Mouse (Mus musculus) megakaryocyte-erythroid progenitor cell, adult 5-6 weeks (primary cell): ENCODE results near the gene Gm8334. TPM values are rescaled to one million over a fixed set of nuclear protein-coding genes. Genes with fewer than 3 reads are reported as not detected.
"Not testable (repeated sequence)": the region's sequence is repeated elsewhere in the genome, so short reads cannot be mapped to it uniquely, and the experiment has no call there.

Experiments
- ATAC-seq: replicated peaks from 2 replicates; pipeline ENCODE4 v1.8.0; 2016; ENCODE audit warnings: mild to moderate bottlenecking, inconsistent platforms; ENCODE audit not compliant: severe bottlenecking, poor library complexity, low FRiP score, low TSS enrichment
- total RNA-seq, 2 experiments: library from RNA; stranded (forward) in 1 of 2; stranded (reverse) in 1 of 2; fragments of 200-1000, 215-1000 nt in 1 of 2; fragments of >200 nt in 1 of 2; fragmentation: Nextera tagmentation in 1 of 2; gene quantifications; 2 replicates each; pipeline ENCODE4 v1.2.3; 2014 to 2017

Gm8334 gene
- total RNA-seq (2014; fragmentation: Nextera tagmentation): not detected in 2 replicates
- total RNA-seq (2017): not detected in 2 replicates

GRCm38 (mm10) chrX:148615053-148615452 is at the start of gene Gm8334:
Gene Gm8334, minus strand, starts transcription at chrX:148615153.
- ATAC-seq: not testable (repeated sequence)

DNA sequence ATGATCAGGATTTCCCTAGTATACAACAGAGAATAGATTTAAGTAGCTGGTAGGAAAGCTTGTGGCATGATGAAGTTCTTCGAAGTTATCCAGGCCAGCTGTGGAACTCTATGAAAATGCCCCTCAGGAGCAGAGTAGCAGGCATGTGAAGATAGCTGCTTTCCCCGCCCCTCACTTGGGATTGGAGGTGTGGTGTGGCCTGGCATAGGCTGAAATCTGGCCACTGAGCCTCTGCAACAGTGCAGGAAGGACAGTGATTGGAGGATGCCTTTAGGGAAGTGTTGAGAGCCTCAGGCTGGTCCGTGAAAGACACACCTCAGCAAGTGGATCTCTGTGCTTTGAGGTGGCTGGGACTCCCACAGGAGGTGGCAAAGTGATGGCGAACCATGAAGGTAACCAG is 48.3 kb upstream of the Gm8334 start, which contains the start of gene Gm15127:
Gene Gm15127 (plus strand): TSS at position 301 of the 400 bp plus-strand sequence.
- not testable (repeated sequence) for ATAC-seq

Other genes with a start within 250 kb of the Gm8334 start
- not detected in 2 replicates for gene Gm15114, start 126.2 kb downstream of the Gm8334 start, total RNA-seq (2014; fragmentation: Nextera tagmentation)
- gene Gm15114, start 126.2 kb downstream of the Gm8334 start, total RNA-seq (2017): not detected in 2 replicates
- gene Gm15127, start 48.4 kb upstream of the Gm8334 start, total RNA-seq (2014; fragmentation: Nextera tagmentation): not detected in 2 replicates
- gene Gm15127, start 48.4 kb upstream of the Gm8334 start, total RNA-seq (2017): not detected in 2 replicates
- gene Luzp4, start 242.5 kb upstream of the Gm8334 start, total RNA-seq (2014; fragmentation: Nextera tagmentation): not detected in 2 replicates
- gene Luzp4, start 242.5 kb upstream of the Gm8334 start, total RNA-seq (2017): not detected in 2 replicates